Mouse (Mus musculus) cerebellum, adult 9-11 months (tissue): Measurements from ENCODE around the gene Itih4.

ENCODE experiments used
- DNase-seq: peaks from one replicate; pipeline ENCODE4 v3.0.0; 2022

The Itih4 gene

GRCm38 (mm10) chr14:30943860-30944674 is 57.8 kb downstream of the Itih4 start:
- DNase-seq = no peak

- no peak for DNase-seq
Measured at GRCm38 (mm10) chr14:30944745-30945144, 58.5 kb downstream of the Itih4 start.

- DNase-seq = no peak
Measured at GRCm38 (mm10) chr14:30949986-30950385, 63.7 kb downstream of the Itih4 start.

- DNase-seq = peak; percentile 98
Measured at GRCm38 (mm10) chr14:30951154-30951825, 65.0 kb downstream of the Itih4 start, which contains the start of gene Nek4. Nek4 (plus strand) TSS chr14:30951377.
